Mouse (Mus musculus): ENCODE data around the gene Anks1.

- TF ChIP-seq CTCF (IDR thresholded peaks at IDR 0.05; ENCODE audit: low read depth, low read length) (no peak), TAL1 (conservative IDR thresholded peaks at IDR 0.05; ENCODE audit: low read depth, low read length) (no peak)
These were observed 98.9 kb downstream of the Anks1 start for GRCm38 (mm10) chr17:28007857-28008564.
